Mouse (Mus musculus) kidney, adult 2 months (tissue): ENCODE results near the gene Fbln7.

ENCODE experiments used
- CTCF ChIP-seq: fragments of 200-500 bp; conservative IDR thresholded peaks from 2 replicates; pipeline ENCODE4 v1.5.1; 2011; ENCODE audit warnings: low read depth, mild to moderate bottlenecking, control low read depth, low read length, moderate library complexity, mixed read lengths; ENCODE audit not compliant: insufficient read depth, insufficient read length
- POLR2A ChIP-seq: fragments of 200-500 bp; IDR thresholded peaks from one replicate; pipeline ENCODE4 v1.6.1; 2011; ENCODE audit warnings: low read depth, low read length, control low read depth

GRCm38 (mm10) chr2:128859861-128860260 is 2.9 kb upstream of the Fbln7 start:
- TF ChIP-seq POLR2A, result no peak
- no peak for TF ChIP-seq CTCF
